Mouse (Mus musculus) adrenal gland, postnatal 4 days (tissue): ENCODE measurements around the gene Gm21060. TPM values are rescaled to one million over a fixed set of nuclear protein-coding genes. Genes with fewer than 3 reads are reported as not detected.
A peak's percentile ranks its signal among the peaks of the same experiment; 100 is the strongest.
"Not testable (repeated sequence)": the region's sequence is repeated elsewhere in the genome, so short reads cannot be mapped to it uniquely, and the experiment has no call there.

Source experiments
- DNase-seq, 2 experiments: peaks; one replicate each; pipeline ENCODE4 v3.0.0; 2021 to 2022; ENCODE audit warnings: low spot score in 2 of 2, mixed read lengths in 2 of 2
- long read RNA-seq, 2 experiments: library from polyadenylated mRNA; stranded (forward); transcript quantifications; one replicate each; pipeline ENCODE4 v2.0.0; 2021
- total RNA-seq, 2 experiments: library from RNA; stranded (reverse); gene quantifications; 2 replicates each; pipeline ENCODE4 v1.2.3; 2021

Gene Gm21060
- not detected for total RNA-seq
- long read RNA-seq, experiment 1 = 0 reads
- long read RNA-seq, experiment 2 = 0 reads

- DNase-seq = no peak
Observed at GRCm38 (mm10) chr19:61296969-61297368, at the start of gene Gm21060. TSS of gene Gm21060 (minus strand) at chr19:61297069.

- not testable (repeated sequence) for DNase-seq
Observed at GRCm38 (mm10) chr19:61320844-61321243, 24.0 kb upstream of the Gm21060 start.

GRCm38 (mm10) chr19:61313185-61313584 is 16.3 kb upstream of the Gm21060 start:
- DNase-seq = not testable (repeated sequence)

- not testable (repeated sequence) for DNase-seq
Observed at GRCm38 (mm10) chr19:61312400-61312799, 15.5 kb upstream of the Gm21060 start.

- not testable (repeated sequence) for DNase-seq
Observed at GRCm38 (mm10) chr19:61308083-61308482, 11.2 kb upstream of the Gm21060 start.

GRCm38 (mm10) chr19:61285033-61285432 is 11.8 kb downstream of the Gm21060 start:
- DNase-seq = not testable (repeated sequence)

- no peak for DNase-seq
Observed at GRCm38 (mm10) chr19:61283581-61283980, 13.3 kb downstream of the Gm21060 start.

GRCm38 (mm10) chr19:61275446-61275845 is 21.4 kb downstream of the Gm21060 start:
- no peak for DNase-seq

- not testable (repeated sequence) for DNase-seq
Observed at GRCm38 (mm10) chr19:61269141-61269540, 27.7 kb downstream of the Gm21060 start.

- DNase-seq = no peak
Observed at GRCm38 (mm10) chr19:61267141-61267540, 29.7 kb downstream of the Gm21060 start.

GRCm38 (mm10) chr19:61266651-61267050 is 30.2 kb downstream of the Gm21060 start:
- no peak for DNase-seq

- no peak for DNase-seq
Observed at GRCm38 (mm10) chr19:61266246-61266615, 30.6 kb downstream of the Gm21060 start.

GRCm38 (mm10) chr19:61265349-61266245 is 31.3 kb downstream of the Gm21060 start:
- peak; percentile 35 to 80 for DNase-seq

GRCm38 (mm10) chr19:61264933-61265332 is 31.9 kb downstream of the Gm21060 start:
- DNase-seq = no peak

- no peak for DNase-seq
Observed at GRCm38 (mm10) chr19:61264227-61264626, 32.6 kb downstream of the Gm21060 start.

- DNase-seq = no peak
Observed at GRCm38 (mm10) chr19:61261241-61261640, 35.6 kb downstream of the Gm21060 start.

GRCm38 (mm10) chr19:61257733-61258132 is 39.1 kb downstream of the Gm21060 start:
- no peak for DNase-seq

- DNase-seq = no peak
Observed at GRCm38 (mm10) chr19:61256166-61256887, 40.5 kb downstream of the Gm21060 start.

GRCm38 (mm10) chr19:61247334-61247733 is 49.5 kb downstream of the Gm21060 start:
- not testable (repeated sequence) for DNase-seq
